In the genomic region with DNA sequence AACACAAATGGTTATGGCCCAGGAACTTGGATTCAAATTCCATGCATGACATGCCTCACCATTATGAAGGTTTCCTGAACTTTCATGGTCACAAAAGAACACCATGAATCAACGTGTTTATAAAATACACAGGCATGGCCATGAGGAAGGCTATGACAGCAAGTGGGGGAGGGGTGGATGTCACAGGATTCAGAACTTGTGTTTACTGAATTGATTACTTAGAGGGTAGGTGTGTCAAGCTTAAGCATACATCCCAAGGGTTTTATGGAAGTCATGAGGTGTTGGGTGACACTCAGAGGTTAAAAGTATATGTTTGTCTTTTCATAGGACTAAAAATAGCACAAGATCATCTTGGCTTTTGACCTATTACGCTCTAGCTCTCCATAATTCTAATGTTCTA, we compare ENCODE assay signal across 18 mouse cellular contexts.
"Had no signal": no experiment of that assay in that cellular context is flagged by ENCODE, and none has a peak within 500 bp of the region (broad histone marks: within the 10 kb centered on the region; RNA-seq: fewer than 3 reads in every experiment).

No protein-coding gene starts in this region.

- DNase-seq: kidney, adult 8-10 months; kidney, postnatal 36 days; liver, embryonic 13.5 days; lung, adult 2 months; retina, postnatal 1 day; right cerebral cortex, postnatal 14 days; thymus, postnatal 4 days had no signal

- H3K27me3 ChIP-seq: limb, embryonic 12.5 days; liver, embryonic 13.5 days; neural tube, embryonic 13.5 days; stomach, embryonic 15.5 days had no signal

- H3K4me1 ChIP-seq: limb, embryonic 12.5 days; neural tube, embryonic 13.5 days; stomach, embryonic 15.5 days had no signal

- H3K4me3 ChIP-seq: layer of hippocampus, adult 2 months; limb, embryonic 12.5 days; liver, embryonic 13.5 days; neural tube, embryonic 13.5 days; stomach, embryonic 15.5 days had no signal

- H3K9me3 ChIP-seq: liver, embryonic 13.5 days; neural tube, embryonic 13.5 days; stomach, embryonic 15.5 days had no signal

- H3K9ac ChIP-seq: limb, embryonic 12.5 days; liver, embryonic 13.5 days; neural tube, embryonic 13.5 days; stomach, embryonic 15.5 days had no signal

- ATAC-seq: hindbrain, embryonic 16.5 days; inflammation-experienced regulatory T-cells, adult 6 months; lung, postnatal 0 days; midbrain, embryonic 16.5 days had no signal

- H3K36me3 ChIP-seq: limb, embryonic 12.5 days; liver, embryonic 13.5 days; neural tube, embryonic 13.5 days; stomach, embryonic 15.5 days had no signal

- H3K27ac ChIP-seq: kidney, postnatal 0 days; layer of hippocampus, adult 2 months; limb, embryonic 12.5 days; liver, embryonic 13.5 days; macrophage; neural tube, embryonic 13.5 days; stomach, embryonic 15.5 days had no signal

- H3K4me2 ChIP-seq: limb, embryonic 12.5 days; liver, embryonic 13.5 days; midbrain, embryonic 11.5 days; neural tube, embryonic 13.5 days; stomach, embryonic 15.5 days had no signal
